Mouse (Mus musculus): ENCODE measurements around the gene Sel1l.

The Sel1l gene

GRCm38 (mm10) chr12:91849045-91849467, at the start of gene Sel1l:
Sel1l (minus strand) TSS chr12:91849157.
- peak; percentile 99 for DNase-seq (ENCODE audit: low read depth)

- no peak for DNase-seq (ENCODE audit: low read depth)
These were observed 43.9 kb upstream of the Sel1l start for GRCm38 (mm10) chr12:91892622-91893560.

GRCm38 (mm10) chr12:91880431-91880830, 31.5 kb upstream of the Sel1l start:
- DNase-seq (ENCODE audit: low read depth), result no peak

- peak; percentile 13 for DNase-seq (ENCODE audit: low read depth)
These were observed 29.9 kb upstream of the Sel1l start for GRCm38 (mm10) chr12:91878912-91879250.

GRCm38 (mm10) chr12:91878056-91878911, 29.3 kb upstream of the Sel1l start:
- peak; percentile 6 for DNase-seq (ENCODE audit: low read depth)

- peak; percentile 64 for DNase-seq (ENCODE audit: low read depth)
These were observed 28.7 kb upstream of the Sel1l start for GRCm38 (mm10) chr12:91877646-91878045.

GRCm38 (mm10) chr12:91870671-91871070, 21.7 kb upstream of the Sel1l start:
- DNase-seq (ENCODE audit: low read depth), result no peak

- DNase-seq (ENCODE audit: low read depth), result no peak
These were observed 20.4 kb upstream of the Sel1l start for GRCm38 (mm10) chr12:91869352-91869751.

- DNase-seq (ENCODE audit: low read depth), result no peak
These were observed 5.4 kb upstream of the Sel1l start for GRCm38 (mm10) chr12:91854330-91854729.

- peak; percentile 26 for DNase-seq (ENCODE audit: low read depth)
These were observed 438 bp downstream of the Sel1l start for GRCm38 (mm10) chr12:91848394-91849044.

GRCm38 (mm10) chr12:91846038-91846437, 2.9 kb downstream of the Sel1l start:
- no peak for DNase-seq (ENCODE audit: low read depth)

- peak; percentile 27 for DNase-seq (ENCODE audit: low read depth)
These were observed 3.6 kb downstream of the Sel1l start for GRCm38 (mm10) chr12:91845393-91845792.

- DNase-seq (ENCODE audit: low read depth), result no peak
These were observed 4.4 kb downstream of the Sel1l start for GRCm38 (mm10) chr12:91844542-91844941.

- peak; percentile 70 for DNase-seq (ENCODE audit: low read depth)
These were observed 5.1 kb downstream of the Sel1l start for GRCm38 (mm10) chr12:91843888-91844287.

GRCm38 (mm10) chr12:91841714-91842113, 7.2 kb downstream of the Sel1l start:
- peak; percentile 60 for DNase-seq (ENCODE audit: low read depth)

GRCm38 (mm10) chr12:91838261-91838660, 10.7 kb downstream of the Sel1l start:
- DNase-seq (ENCODE audit: low read depth), result peak; percentile 85

GRCm38 (mm10) chr12:91837401-91838065, 11.4 kb downstream of the Sel1l start:
- peak; percentile 47 for DNase-seq (ENCODE audit: low read depth)

- no peak for DNase-seq (ENCODE audit: low read depth)
These were observed 15.0 kb downstream of the Sel1l start for GRCm38 (mm10) chr12:91833939-91834333.

- no peak for DNase-seq (ENCODE audit: low read depth)
These were observed 15.6 kb downstream of the Sel1l start for GRCm38 (mm10) chr12:91833237-91833938.

- no peak for DNase-seq (ENCODE audit: low read depth)
These were observed 17.5 kb downstream of the Sel1l start for GRCm38 (mm10) chr12:91831410-91831809.

- no peak for DNase-seq (ENCODE audit: low read depth)
These were observed 28.5 kb downstream of the Sel1l start for GRCm38 (mm10) chr12:91820461-91820860.

All from 416B (cell line).